Mouse (Mus musculus) heart, adult 10 weeks (tissue): ENCODE data around the gene Telo2. TPM values are rescaled to one million over a fixed set of nuclear protein-coding genes. Genes with fewer than 3 reads are reported as not detected.

Experiments used
- polyA plus RNA-seq: library from polyadenylated mRNA; stranded (reverse); fragments of 350-450 nt; fragmentation: Illumina TruSeq; extraction: RNeasy Lipid Tissue Mini Kit (QIAGEN cat#74804); gene quantifications from one replicate; pipeline ENCODE4 v1.2.3, GENCODE M21; 2014; ENCODE audit warnings: low read depth, low replicate concordance

The Telo2 gene
- 17.6 TPM for polyA plus RNA-seq

GRCm38 (mm10) chr17:25115664-25116432 is at the start of gene Telo2:
Gene Telo2 (minus strand): TSS chr17:25115967.

GRCm38 (mm10) chr17:25162161-25162560 is 46.4 kb upstream of the Telo2 start, which contains the start of gene Ccdc154:
Gene Ccdc154 (plus strand): TSS chr17:25162461.

GRCm38 (mm10) chr17:25133275-25133698 is 17.5 kb upstream of the Telo2 start, which contains the start of gene Clcn7:
Gene Clcn7 (plus strand): TSS chr17:25133391.

GRCm38 (mm10) chr17:25120406-25120805 is 4.6 kb upstream of the Telo2 start, which contains the start of gene Ptx4:
Gene Ptx4 (plus strand): TSS chr17:25120760.

GRCm38 (mm10) chr17:25083444-25083931 is 32.3 kb downstream of the Telo2 start, which contains the start of gene Tmem204:
Gene Tmem204 (minus strand): TSS chr17:25083591.

Other genes with a start within 250 kb of the Telo2 start
- 8.5 TPM for gene Igfals, start 250.0 kb downstream of the Telo2 start, polyA plus RNA-seq
- gene Nubp2, start 229.6 kb downstream of the Telo2 start, polyA plus RNA-seq, result 22.1 TPM
- gene Spsb3, start 229.3 kb downstream of the Telo2 start, polyA plus RNA-seq, result 35.8 TPM
- gene Eme2, start 220.9 kb downstream of the Telo2 start, polyA plus RNA-seq, result 15.4 TPM
- 86.1 TPM for gene Mrps34, start 220.9 kb downstream of the Telo2 start, polyA plus RNA-seq
- 30.4 TPM for gene Nme3, start 219.5 kb downstream of the Telo2 start, polyA plus RNA-seq
- gene Mapk8ip3, start 179.0 kb downstream of the Telo2 start, polyA plus RNA-seq, result 67.2 TPM
- 6.5 TPM for gene Jpt2, start 155.3 kb downstream of the Telo2 start, polyA plus RNA-seq
- 8.1 TPM for gene Cramp1l, start 100.2 kb downstream of the Telo2 start, polyA plus RNA-seq
- 5.2 TPM for gene Ift140, start 99.9 kb downstream of the Telo2 start, polyA plus RNA-seq
- 49.6 TPM for gene Tmem204, start 32.4 kb downstream of the Telo2 start, polyA plus RNA-seq
- gene Ptx4, start 4.8 kb upstream of the Telo2 start, polyA plus RNA-seq, result not detected
- 22.7 TPM for gene Clcn7, start 17.4 kb upstream of the Telo2 start, polyA plus RNA-seq
- gene Ccdc154, start 46.5 kb upstream of the Telo2 start, polyA plus RNA-seq, result not detected
- not detected for gene Gm38655, start 59.5 kb upstream of the Telo2 start, polyA plus RNA-seq
- gene BC003965, start 68.6 kb upstream of the Telo2 start, polyA plus RNA-seq, result 21.1 TPM
- 9.1 TPM for gene Unkl, start 72.4 kb upstream of the Telo2 start, polyA plus RNA-seq
- 18.7 TPM for gene Gnptg, start 124.2 kb upstream of the Telo2 start, polyA plus RNA-seq
- gene Tsr3, start 124.2 kb upstream of the Telo2 start, polyA plus RNA-seq, result 9.7 TPM
- gene Baiap3, start 140.4 kb upstream of the Telo2 start, polyA plus RNA-seq, result 1.0 TPM
- gene Ube2i, start 158.7 kb upstream of the Telo2 start, polyA plus RNA-seq, result 105 TPM
- gene Prss34, start 182.4 kb upstream of the Telo2 start, polyA plus RNA-seq, result not detected
- not detected for gene Prss28, start 192.7 kb upstream of the Telo2 start, polyA plus RNA-seq
- gene Prss29, start 202.7 kb upstream of the Telo2 start, polyA plus RNA-seq, result not detected
- 0.39 TPM for gene Tpsab1, start 229.6 kb upstream of the Telo2 start, polyA plus RNA-seq